Mouse (Mus musculus) thymus, adult 2 months (tissue): Measurements from ENCODE around the gene Nol12. TPM values are rescaled to one million over a fixed set of nuclear protein-coding genes. Genes with fewer than 3 reads are reported as not detected.

Experiments used
- DNase-seq: peaks from one replicate; pipeline ENCODE4 v3.0.0; 2021
- H3K27ac ChIP-seq: fragments of 200-500 bp; 2 replicates; pipeline ENCODE4 v1.5.1; 2012; ENCODE audit warnings: low read length, control low read depth; ENCODE audit not compliant: control insufficient read depth, insufficient read depth
- H3K27me3 ChIP-seq: fragments of 200-500 bp; 2 replicates; pipeline ENCODE4 v1.6.1; 2012; ENCODE audit warnings: mild to moderate bottlenecking, low read length, moderate library complexity, mixed read lengths; ENCODE audit not compliant: control insufficient read depth, insufficient read depth
- H3K36me3 ChIP-seq: fragments of 200-500 bp; 2 replicates; pipeline ENCODE4 v1.6.1; 2012; ENCODE audit warnings: mild to moderate bottlenecking, low read length, moderate library complexity; ENCODE audit not compliant: control insufficient read depth, insufficient read depth
- H3K4me1 ChIP-seq: fragments of 200-500 bp; replicated peaks from 2 replicates; pipeline ENCODE4 v1.6.1; 2012; ENCODE audit warnings: low read length; ENCODE audit not compliant: control insufficient read depth, insufficient read depth
- H3K4me3 ChIP-seq: fragments of 200-500 bp; 2 replicates; pipeline ENCODE4 v1.5.1; 2012; ENCODE audit warnings: mild to moderate bottlenecking, low read length, control low read depth, moderate library complexity; ENCODE audit not compliant: control insufficient read depth, insufficient read depth
- CTCF ChIP-seq: fragments of 200-500 bp; IDR thresholded peaks from 2 replicates; pipeline ENCODE4 v1.5.1; 2012; ENCODE audit warnings: mild to moderate bottlenecking, control low read depth, low read length, moderate library complexity, borderline replicate concordance; ENCODE audit not compliant: control insufficient read depth, poor library complexity, insufficient read depth; ENCODE audit errors: extremely low read depth
- POLR2A ChIP-seq: fragments of 200-500 bp; IDR thresholded peaks from 2 replicates; pipeline ENCODE4 v1.6.1; 2012; ENCODE audit warnings: mild to moderate bottlenecking, low read length, control low read depth, moderate library complexity; ENCODE audit not compliant: control insufficient read depth, poor library complexity, insufficient read depth; ENCODE audit errors: extremely low read depth
- WGBS: fragments of 180-500 bp; shearing (Covaris S2); methylation state at CpG from one replicate; pipeline ENCODE4 v1.1.7; 2018; 5-methylcytosine and 5-hydroxymethylcytosine counted together
- polyA plus RNA-seq: library from polyadenylated mRNA; depleted of rRNA; stranded (reverse); fragments of >200 nt; gene quantifications from 2 replicates; pipeline ENCODE4 v1.2.3, GENCODE M21; 2012

The Nol12 gene
- polyA plus RNA-seq, 1 experiment: 27.9 TPM

- TF ChIP-seq CTCF (no peak), POLR2A (no peak)
- Histone ChIP-seq H3K4me3 (no peak overlapping the region), H3K36me3 (no peaks in the 10 kb centered on the region), H3K27me3 (no peaks in the 10 kb centered on the region), H3K4me1 (no peaks in the 10 kb centered on the region), H3K27ac (no peak overlapping the region)
- WGBS: 85% methylated on average over 11 of the region's 11 CpGs
- DNase-seq: no peak
These were observed 24.8 kb downstream of the Nol12 start for GRCm38 (mm10) chr15:78959537-78959936.

DNA sequence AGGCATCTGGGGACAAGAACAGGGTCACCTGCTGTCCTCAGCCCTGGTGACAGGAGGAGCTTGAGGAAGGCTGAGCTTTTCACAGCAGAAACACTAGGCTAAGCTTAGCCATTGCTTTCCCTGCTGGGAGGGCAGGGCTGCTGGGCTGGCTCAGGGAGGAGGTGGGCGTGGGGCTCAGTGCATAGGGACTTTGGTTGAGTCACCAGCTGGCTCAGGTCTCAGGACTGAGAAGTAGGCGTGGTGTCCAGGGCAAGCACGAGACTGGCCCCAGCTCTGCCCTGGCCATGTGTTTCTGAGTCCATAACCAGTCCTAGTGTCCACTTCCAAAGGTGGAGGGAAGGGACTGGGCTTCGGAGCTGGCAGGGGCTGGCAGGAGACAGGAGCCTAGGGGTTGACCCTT, 25.4 kb downstream of the Nol12 start:
- no peak for TF ChIP-seq CTCF
- TF ChIP-seq POLR2A: no peak
- H3K4me3 ChIP-seq: no peak overlapping the region
- no peaks in the 10 kb centered on the region for H3K4me1 ChIP-seq
- no peak overlapping the region for H3K27ac ChIP-seq
- DNase-seq: no peak
- no peaks in the 10 kb centered on the region for H3K27me3 ChIP-seq
- WGBS: 76% methylated on average over 4 of the region's 4 CpGs
- H3K36me3 ChIP-seq: no peaks in the 10 kb centered on the region

DNA sequence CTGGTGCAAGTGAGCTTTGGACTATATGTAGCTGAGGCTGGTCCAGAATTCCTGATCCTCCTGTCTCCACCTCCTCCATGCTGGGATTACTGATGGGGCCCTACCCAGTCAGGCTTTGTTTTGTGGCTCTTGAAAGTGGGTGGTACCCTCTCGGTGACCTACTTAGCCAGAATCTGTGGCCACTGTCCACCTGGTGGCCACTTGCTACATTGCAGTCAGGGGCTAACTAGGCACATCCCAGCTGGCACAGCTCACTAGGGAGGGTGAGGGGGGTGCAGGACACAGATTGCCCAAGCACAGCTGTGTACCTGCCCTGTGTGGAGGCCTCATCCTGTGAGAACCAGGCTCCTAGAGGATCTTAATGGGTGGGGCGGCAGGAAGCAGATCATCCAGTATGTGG, 28.2 kb downstream of the Nol12 start:
- H3K27me3 ChIP-seq: no peaks in the 10 kb centered on the region
- TF ChIP-seq CTCF (peak; percentile 47; the same call in 1 of the 2 replicates), POLR2A (no peak)
- H3K36me3 ChIP-seq: no peaks in the 10 kb centered on the region
- H3K27ac ChIP-seq: no peak overlapping the region
- 36% methylated on average over 2 of the region's 2 CpGs for WGBS
- no peak overlapping the region for H3K4me3 ChIP-seq
- peak; percentile 21 for DNase-seq
- no peaks in the 10 kb centered on the region for H3K4me1 ChIP-seq

DNA sequence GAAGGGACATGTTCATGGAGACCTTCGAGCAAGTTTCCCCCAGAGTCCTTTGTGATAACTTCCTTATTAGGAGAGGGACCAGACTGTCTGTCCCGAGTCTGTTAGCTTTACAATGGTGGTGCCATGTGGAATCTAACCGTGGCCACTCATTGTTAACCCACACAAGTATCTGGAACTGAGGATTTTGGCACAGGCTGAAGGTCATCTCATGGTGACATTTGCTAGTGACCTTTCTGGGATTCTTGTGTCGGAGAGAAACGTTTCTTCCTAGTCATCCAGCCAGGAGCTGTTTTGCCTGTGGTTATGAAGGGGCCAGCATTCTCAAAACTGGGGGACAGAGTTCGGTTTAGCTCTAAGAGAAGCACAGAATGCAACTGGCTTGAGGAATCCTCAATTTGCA, 36.9 kb downstream of the Nol12 start:
- H3K4me3 ChIP-seq: no peak overlapping the region
- H3K36me3 ChIP-seq: no peaks in the 10 kb centered on the region
- WGBS: 70% methylated on average over 6 of the region's 6 CpGs
- DNase-seq: no peak
- no peak overlapping the region for H3K27ac ChIP-seq
- H3K4me1 ChIP-seq: no peaks in the 10 kb centered on the region
- no peaks in the 10 kb centered on the region for H3K27me3 ChIP-seq
- no peak for TF ChIP-seq CTCF
- no peak for TF ChIP-seq POLR2A

DNA sequence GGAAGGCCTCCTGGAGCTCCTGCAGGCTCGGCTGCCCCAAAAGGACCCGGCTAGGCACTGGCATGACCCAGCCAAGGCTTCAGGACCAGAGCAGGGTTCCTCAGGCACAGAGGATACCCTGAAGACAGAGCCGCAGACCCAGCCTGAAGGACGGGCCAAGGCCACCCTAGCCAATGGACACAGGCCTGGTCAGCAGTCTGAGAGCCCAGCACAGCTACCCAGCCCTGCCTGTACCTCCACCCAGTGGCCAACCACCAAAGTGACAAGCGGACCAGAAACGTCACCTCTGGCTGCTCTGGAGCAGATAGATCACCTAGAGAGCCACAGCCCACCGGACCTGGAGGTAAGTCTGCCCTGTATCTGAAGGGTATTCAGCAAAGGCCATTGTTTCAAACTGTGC, 39.2 kb downstream of the Nol12 start:
- Histone ChIP-seq H3K36me3 (no peaks in the 10 kb centered on the region), H3K27me3 (no peaks in the 10 kb centered on the region), H3K27ac (no peak overlapping the region), H3K4me1 (no peaks in the 10 kb centered on the region), H3K4me3 (no peak overlapping the region)
- no peak for TF ChIP-seq POLR2A
- TF ChIP-seq CTCF: no peak
- 94% methylated on average over 7 of the region's 7 CpGs for WGBS
- no peak for DNase-seq

- no peak overlapping the region for H3K4me3 ChIP-seq
- no peak overlapping the region for H3K27ac ChIP-seq
- H3K4me1 ChIP-seq: peaks cover 2% of the 10 kb centered on the region; the same call in 1 of the 2 replicates
- no peaks in the 10 kb centered on the region for H3K27me3 ChIP-seq
- H3K36me3 ChIP-seq: no peaks in the 10 kb centered on the region
- TF ChIP-seq POLR2A (no peak), CTCF (no peak)
- no peak for DNase-seq
- 95% methylated on average over 8 of the region's 8 CpGs for WGBS
These were observed 43.0 kb downstream of the Nol12 start for GRCm38 (mm10) chr15:78977676-78978159.

- DNase-seq: no peak
- H3K27ac ChIP-seq: no peak overlapping the region
These were observed 44.1 kb downstream of the Nol12 start for GRCm38 (mm10) chr15:78978875-78979274.

More at GRCm38 (mm10) chr15:78978875-78979274, 44.1 kb downstream of the Nol12 start:
- Histone ChIP-seq H3K36me3 (no peaks in the 10 kb centered on the region), H3K4me3 (no peak overlapping the region), H3K4me1 (peaks cover 10% of the 10 kb centered on the region), H3K27me3 (no peaks in the 10 kb centered on the region)
- TF ChIP-seq CTCF (no peak), POLR2A (no peak)
- WGBS: 30% methylated on average over 4 of the region's 4 CpGs
